Mouse (Mus musculus) retina, postnatal 1 day (tissue): Measurements from ENCODE around the gene Mcm6.

ENCODE experiments used
- DNase-seq: peaks from one replicate; pipeline ENCODE4 v3.0.0-alpha.2; 2012

Mcm6 gene

DNA sequence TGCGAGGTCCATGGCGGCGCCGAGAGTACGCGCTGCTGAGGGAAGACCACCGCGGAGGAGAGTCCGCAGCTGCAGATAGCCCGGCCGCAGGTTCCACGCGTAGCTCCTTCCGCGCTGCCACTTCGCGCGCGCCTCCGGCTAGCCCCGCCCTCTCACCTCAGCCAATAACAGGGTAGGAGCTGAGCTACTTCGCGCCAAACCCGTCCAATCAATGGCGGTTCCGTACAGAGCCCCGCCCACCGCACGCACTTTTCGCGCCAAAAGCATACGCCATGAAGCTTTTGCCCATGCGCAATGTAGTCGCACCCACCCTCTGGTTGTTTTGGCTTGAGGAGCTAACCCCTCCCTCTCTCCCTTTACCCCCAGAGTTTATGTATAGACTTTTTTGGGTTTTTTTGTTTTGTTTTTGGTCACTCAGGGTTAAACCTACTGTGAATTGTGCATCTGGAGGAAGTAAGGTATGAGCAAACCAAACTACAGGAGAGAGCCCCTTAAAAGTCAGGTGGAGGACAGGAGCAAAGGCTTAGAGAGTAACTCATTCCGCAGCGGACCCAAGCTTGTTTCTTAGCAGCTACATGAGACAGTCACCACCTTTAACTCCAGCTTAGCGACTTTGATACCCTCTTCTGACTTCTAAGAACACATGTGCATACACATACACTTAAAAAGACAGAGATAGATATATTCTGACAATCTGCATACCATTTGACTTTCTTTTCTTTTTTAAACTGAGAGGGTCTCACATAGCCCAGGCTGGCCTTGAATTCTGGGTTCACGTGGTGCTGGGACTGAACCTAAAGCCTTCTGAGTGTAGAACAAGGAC, at the start of gene Mcm6:
Mcm6 (minus strand) TSS at position 111 of the 823 bp plus-strand sequence.
- peak; percentile 98 for DNase-seq

DNA sequence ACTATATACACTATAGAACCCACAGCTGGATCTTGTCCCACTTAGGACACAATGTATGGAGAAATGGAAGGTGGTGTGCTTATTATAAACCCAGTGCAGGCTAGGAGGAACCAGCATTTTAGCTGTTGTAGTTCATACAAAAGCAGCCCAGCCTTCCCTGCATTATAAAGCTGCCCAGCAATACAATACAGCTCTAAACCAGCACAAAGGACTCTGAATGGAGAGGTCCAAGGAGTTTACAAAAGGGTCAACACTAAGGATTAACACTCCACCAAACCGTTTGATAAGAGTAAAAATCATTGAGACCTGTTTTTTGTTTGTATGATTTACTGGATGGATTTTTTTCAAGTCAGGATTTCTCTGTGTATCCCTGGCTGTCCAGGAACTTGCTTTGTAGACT, 47.4 kb upstream of the Mcm6 start:
- peak; percentile 23 for DNase-seq

DNA sequence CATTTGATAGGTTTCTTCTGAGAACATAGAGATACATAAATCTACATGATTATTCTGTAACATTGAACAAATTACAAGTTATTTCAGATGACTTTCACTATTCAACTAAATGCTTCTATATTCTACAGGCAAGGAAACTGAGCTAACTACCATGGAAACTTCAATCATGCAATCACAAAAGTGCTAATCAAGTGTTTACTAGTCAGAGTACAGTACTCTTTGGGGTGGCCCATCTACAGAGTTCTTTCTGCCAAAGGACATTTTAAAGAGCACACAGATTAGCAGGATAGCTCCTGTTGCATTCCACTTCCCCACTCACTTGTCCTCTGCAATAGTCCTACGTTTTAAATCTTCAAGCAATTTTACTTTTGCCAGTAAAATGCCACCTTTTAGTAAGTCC, 46.2 kb upstream of the Mcm6 start:
- DNase-seq = peak; percentile 57

DNA sequence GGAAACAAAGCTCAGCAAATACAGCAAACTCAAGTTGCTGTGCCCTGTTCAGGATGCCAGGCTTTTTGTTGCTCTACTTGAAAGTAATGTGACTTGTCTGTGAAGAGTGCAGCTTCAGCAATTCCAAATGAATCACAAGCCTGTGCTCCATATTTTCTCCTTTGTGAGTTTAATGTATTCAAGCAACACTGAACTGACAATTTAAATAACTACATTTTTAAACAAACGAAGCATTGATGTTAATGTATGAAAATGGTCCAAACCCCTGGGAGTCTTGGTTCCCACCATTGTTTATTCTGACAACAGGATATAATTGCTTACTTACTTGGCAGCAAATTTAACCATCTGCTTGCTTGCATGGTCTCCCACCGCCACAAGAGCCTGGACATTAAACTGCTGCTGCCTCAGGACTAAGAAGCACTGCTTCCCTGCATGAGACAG, 45.6 kb upstream of the Mcm6 start:
- peak; percentile 96 for DNase-seq

DNA sequence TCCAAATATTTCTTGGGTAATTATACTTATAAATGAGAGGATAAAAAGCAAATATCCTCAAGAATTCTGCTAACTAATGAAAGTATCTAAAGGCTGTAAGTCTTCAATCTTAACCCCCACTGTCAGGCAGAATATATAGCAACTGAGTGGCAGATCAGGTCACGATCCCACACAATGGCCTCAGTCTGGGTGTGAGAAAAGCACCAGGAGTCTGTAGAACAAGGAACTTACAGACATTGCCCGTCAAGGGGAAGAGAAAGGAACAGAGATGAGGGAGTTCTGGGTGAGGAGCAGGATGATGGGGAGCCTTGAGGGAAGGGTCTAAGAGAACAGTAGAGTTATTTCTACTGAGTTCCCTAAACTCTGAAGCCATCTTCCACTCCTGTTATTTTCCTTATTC, 41.5 kb upstream of the Mcm6 start:
- DNase-seq = peak; percentile 32

DNA sequence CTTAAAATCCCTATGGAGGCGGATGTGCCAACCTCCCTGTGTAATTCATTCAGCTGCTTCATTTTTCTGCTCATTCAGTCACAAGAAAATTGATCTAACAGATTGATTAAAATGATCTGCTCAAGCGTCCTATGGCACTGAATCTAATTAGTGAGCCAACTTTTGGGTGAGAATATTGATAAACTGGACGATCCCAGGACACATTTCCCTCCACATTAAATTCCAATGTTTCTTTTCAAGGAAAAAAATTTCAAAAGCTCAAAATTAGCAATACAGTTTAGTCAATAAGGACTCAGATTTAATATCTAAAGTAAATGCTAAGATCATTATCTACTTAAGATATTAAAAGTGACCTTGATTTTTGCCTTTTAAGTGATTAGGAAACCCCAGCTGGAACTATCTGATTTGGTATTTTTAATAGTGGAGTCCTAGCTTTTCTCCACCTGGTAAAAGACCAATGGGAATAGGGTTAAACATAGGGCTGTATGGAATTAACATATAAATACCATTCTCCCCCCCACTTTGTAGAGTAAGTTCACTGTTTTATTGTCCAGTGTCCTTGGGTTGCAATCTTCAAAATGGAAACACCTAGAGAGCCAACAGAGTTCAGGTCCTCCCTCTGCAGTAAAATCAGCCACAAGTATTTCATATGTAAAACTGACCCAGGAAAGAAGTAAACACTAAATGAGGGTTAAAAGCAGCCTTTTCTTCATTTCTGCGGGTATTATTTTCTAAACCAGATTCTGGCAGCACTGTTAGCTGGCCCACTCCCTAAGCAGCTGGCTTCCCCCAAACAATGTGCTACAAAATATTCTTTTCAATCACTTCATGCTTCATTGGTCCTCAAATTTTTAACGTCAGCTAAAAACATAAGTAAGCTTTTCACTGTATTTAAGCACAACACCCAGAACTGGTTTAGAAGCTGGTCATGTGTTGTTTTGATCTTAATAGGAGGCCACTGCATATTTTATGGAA, 40.8 kb upstream of the Mcm6 start:
- DNase-seq = peak; percentile 30

DNA sequence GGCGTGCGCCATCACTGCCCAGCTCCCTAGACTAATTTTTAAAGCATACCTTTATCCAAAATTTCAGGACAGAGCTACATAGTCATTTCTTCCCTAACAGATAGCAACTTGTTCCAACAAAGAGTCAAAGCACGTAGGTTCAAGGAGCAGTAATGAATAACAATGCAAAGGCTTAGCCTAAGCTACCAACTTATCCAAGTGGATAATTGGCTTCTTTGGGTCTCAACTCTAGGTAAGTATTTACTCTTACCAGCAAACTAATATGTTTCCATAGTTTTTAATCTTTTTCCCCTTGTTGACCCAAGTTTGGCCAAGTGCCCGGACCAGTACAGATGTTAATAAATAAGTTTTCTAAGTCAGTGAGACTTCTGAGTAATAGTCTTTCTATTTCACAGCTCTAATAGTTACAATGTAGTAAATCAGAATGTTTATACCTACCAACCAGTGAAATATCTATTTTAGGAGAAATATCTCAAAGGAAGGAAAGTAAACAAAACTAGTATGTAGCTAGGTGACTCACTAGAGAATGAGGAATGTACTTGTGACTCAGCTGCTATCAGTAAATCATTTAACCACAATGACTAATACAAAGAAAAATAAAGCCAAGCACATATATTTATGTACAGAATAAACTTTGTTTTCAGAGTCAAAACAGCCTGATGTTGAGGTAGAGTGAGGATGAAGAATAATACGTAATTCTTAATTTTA, 39.4 kb upstream of the Mcm6 start:
- no peak for DNase-seq

DNA sequence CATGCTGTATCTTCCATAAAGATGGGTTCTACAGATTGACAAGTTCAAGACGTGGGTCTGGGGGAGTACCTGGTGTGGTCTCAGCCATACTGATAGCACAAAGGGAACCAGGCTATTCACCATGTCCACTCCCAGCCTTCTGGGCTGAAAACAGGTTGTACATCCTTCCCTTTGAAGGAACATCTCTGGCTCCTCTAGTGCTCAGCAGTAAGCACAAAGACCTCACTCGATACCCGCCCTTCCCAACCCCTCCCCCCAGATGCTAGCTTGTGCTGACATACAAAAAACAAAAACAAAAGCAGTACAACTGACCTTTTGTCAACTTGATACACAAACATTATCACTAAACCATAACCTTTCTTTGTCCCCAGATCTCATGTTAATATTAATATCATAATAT, 35.2 kb upstream of the Mcm6 start:
- no peak for DNase-seq

DNA sequence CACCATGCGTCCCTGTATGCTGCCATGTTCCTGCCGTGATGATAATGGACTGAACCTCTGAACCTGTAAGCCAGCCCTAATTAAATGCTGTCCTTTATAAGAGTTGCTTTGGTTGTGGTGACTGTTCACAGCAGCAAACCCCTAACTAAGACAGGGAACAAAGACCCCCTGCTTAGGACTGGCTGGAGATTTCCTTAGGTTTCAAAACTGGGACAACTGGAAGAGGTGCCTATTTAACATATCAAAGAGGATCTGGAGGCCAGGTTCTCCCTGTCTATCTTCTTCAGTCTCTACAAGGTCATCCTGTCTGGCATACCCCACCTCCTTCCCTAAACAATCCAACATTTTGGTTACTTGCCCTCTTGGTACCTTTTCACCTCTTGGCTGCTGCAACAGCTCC, 32.9 kb upstream of the Mcm6 start:
- no peak for DNase-seq

DNA sequence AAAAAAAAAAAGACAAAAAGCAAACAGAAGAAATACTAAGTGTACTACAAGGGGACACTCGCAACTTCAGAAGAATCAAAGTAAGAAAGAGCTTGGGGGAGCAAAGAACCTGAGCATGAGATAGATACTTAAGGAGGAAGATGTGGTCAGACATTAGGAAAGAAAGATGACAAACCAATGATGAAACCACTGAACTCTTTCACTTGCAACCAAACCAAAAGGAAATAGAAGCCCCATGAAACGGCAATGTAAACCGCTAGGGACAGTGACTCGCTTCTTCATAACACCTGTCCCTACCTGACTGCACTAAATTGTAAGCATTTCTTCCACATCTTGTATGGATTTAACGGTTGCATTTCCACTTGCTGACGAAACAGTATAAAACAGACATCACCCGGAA, 27.0 kb upstream of the Mcm6 start:
- DNase-seq = no peak

DNA sequence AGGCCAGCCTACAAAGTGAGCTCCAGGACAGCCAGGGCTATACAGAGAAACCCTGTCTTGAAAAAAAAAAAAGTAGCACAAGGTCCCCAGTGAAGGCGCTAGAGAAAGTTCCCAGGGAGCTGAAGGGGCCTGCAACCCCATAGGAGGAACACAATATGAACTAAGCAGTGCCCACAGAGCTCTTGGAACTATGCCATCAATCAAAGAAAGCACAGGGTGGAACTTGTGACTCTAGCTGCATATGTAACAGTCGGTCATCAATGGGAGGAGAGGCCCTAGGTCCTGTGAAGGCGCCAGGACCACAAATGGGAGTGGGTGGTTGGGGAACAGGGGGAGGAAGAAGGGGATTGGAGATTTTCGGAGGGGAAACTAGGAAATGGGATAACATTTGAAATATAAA, 17.4 kb upstream of the Mcm6 start:
- no peak for DNase-seq

DNA sequence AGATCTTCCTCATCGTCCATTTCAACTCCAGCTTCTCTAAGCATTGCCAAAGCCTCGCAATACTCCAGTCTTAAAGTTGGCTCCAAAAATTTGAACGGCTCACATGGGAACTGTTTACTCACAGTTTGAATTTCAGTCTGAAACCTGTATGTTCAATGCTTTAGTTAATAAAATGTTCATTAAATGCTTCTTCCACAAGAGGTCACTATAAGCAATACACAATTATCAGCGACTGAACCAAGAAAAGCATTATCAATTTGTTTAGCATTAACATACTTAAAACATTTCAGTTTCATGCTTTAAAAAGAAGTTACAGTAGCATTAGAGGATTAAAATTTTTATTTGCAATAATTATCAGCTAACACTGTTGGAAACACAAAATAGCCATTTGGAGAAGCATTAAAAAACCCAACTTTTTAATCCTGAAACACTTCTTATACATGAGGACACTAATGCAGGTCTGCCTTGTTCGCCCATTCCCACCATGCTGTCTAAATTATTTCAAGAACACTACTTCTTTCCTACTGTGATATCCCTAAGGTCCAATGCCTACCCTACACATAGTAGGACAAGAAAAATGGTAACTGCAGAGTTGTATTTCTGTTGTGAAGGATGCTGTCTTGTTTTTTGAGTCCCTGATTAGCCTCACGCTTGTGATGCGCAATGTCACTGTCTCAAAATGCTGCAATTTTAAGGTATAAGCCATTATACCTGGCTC, 12.8 kb upstream of the Mcm6 start:
- peak; percentile 56 for DNase-seq

DNA sequence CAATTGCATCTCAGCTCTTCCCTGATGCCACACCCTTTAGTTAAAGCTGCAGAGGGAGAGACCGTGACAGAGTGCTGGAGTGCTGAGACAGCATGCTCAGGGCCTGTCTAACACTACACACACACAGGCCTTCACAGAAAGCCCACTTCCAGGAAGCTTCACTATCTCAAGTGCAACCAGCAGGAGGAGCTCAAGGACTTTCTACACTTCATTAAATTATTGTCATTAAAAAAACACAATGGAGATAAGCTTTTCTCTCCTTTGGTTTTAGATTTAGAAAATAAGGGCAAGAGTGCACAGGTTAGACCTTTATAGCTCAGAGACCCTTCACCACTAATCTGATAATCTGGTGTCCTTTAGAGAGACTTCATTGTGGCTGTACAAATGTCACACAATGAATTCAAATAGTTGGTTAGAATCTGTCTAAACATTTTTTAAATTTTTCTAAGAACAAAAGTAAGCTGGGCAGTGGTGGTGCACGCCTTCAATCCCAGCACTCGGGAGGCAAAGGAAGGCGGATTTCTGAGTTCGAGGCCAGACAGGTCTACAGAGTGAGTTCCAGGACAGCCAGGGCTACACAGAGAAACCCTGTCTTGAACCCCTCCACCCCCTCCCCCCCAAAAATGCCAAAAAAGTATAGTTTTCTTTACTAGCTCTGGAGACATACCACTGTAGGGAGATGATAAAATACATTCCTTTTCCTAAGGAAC, 9.4 kb upstream of the Mcm6 start:
- DNase-seq = peak; percentile 84

DNA sequence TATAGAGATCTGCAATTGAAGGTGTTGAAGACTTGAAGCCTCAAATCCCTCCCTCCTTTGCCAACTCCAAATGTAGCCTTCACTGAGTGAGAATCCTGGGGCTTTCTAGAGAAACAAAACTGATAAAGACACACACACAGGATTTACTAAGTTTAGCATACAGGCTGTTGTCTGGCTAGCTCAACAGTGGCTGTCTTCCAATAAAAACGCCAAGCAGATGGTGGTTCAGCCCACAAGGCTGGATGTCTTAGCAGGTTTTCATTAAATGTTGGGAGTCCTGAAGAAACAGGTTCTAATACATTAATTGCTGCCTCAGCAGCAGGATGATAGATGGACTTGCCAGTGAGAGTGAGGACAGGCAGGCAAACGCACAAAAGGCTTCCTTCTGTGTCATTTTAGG, 1.1 kb upstream of the Mcm6 start:
- DNase-seq = no peak

DNA sequence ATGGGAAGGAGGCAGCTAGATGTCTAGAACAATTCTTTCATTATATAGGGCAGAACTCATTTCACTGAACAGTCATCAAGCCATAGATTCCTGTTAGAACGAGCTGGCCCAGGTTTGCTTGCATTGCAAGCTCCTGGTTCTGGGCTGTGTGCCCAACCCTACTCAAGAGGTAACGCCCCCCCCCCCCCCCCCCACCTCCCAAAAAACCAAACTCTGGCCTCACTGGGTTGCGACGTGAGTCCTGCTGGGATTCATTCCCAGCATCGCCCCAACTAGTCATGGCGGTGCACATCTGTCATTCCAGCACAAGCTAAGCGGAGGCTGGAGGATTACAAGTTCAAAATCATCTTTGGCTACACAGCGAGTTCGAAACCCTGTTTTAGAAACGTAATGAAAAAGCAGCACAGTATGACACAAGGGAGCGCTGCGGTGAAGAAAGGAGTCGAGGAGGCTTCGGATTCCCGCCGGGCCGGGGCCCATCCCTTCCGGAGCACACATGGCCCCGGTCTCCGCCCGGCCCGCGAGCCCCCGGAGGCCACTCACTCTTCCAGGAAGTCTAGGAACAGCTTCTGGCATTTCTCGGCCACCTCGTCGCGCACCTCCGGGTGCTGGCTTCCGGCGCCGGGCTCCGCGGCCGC, 429 bp downstream of the Mcm6 start:
- no peak for DNase-seq

DNA sequence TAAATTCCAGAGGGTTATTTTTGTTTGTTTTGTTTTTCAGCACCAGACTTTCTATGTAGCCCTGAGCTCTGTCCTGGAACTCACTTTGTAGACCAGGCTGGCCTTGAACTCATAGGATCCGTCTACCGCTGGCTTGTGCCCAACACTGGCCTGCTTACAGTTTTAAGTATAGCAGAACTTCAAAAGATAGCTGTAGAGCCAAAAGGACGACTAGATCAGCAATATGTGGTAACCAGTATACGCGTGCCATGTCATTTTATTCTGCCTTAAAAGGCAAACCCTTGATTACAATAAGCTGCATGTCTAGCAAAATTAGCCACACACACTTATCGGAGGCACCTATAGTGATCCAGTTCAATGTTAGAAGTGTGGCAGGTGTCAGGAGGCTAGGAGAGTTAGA, 1.2 kb downstream of the Mcm6 start:
- DNase-seq = no peak

DNA sequence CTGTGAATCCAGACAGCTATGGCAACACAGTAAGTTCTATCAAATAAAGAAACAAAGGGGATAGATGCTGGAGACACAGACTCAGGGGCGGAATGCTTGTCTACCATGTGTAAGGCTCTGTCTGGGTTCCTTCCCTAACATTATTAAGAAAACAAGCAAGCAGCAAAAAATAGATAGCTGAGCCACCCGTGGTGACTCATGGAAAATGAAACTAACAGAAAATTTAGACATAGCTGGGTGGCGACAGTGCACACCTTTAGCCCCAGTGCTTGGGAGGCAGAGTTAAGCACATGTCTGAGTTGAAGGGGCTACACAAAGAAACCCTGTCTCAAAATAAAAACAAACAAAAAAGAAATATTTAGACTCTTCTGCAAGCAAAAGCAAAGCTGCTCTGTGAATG, 2.0 kb downstream of the Mcm6 start:
- no peak for DNase-seq

DNA sequence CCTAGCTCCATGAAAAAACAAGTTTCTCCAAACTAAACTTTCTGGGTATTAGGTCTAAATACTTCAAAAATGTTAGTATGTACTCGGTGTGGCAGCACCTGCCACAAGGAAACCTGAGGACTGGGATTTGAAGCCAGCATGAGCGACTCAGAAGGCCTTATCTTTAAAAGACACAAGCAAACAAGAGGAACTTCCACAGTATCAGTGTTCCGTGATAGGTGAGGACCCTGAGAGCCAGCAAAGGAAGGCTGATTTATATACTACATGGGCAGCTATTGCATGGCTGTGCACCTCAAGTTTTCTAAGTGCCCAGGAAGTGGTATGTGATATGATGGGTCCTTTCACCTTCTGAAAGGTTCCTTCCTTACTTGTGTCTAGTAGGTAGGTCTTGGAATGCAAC, 6.4 kb downstream of the Mcm6 start:
- no peak for DNase-seq

DNA sequence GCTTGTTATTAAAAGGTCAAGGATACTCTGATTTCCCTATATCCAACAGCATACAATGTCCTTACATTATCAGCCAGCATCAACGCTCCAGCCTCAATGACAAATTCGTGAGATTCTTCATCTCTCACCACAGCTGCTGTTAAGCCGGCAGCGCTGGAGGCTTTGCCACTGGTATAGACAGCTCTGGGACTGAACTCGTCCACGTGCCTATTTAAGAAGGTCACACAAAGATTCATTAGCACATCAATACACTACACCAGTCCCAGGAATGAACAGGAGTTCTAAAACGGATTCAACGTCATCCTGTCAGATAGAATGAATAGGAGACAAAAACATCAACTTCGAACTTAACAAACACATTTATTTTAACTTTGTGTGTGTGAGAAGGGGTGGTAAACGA, 15.2 kb downstream of the Mcm6 start:
- no peak for DNase-seq

DNA sequence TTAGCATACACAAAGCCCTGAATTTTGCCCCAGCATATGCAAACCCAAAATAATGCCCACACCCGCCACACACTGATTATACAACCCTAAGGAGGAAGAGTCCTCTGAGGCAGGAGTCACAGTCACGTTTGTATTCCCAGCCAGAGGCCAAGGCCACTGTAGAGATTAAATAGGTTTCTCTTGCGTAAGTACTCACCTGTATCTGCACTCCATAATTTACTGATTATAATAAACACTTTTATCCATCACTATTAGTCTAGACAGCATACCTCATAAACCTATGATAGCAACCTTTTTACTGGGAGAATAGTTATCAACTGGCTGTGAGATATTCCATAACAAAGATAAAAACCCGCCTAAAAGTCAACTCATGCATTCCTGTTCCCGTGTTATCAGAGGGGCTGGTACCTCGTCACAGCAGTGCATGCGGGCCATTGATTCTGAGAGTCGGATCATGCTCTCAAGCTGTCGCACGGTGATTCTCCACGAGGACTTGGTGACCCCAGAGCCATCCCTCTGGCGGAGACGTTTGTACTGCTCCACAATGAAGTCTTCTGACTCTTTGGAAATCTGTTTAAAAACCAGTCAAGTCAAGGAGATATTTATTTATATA, 21.6 kb downstream of the Mcm6 start:
- DNase-seq = no peak

DNA sequence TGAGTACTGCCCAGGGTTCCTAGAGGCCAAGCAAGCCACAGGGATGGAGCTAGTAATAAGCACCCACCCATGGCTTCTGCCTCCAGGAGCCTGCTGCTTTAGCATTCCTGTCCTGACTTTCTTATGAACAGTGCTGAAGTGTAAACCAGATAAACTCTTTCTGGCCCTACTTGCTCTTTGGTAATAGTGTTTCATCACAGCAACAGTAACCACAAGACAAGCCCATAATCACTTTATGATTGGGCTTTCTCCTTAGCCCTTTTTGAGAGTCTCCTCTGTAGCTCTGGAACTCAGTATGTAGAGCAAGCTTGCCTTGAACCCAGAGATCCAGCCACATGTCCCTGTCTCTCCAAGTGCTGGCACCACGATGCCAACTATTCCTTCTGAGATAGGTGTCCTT, 29.2 kb downstream of the Mcm6 start:
- DNase-seq = no peak
